Mouse (Mus musculus) gastrocnemius, postnatal 4 days (tissue): ENCODE measurements around the gene E030025P04Rik. TPM values are rescaled to one million over a fixed set of nuclear protein-coding genes. Genes with fewer than 3 reads are reported as not detected.

ENCODE experiments used
- DNase-seq, 2 experiments: peaks; one replicate each; pipeline ENCODE4 v3.0.0; 2021 to 2022; ENCODE audit warnings: low spot score in 2 of 2, mixed read lengths in 2 of 2
- total RNA-seq, 2 experiments: library from RNA; stranded (reverse); gene quantifications; 2 replicates each; pipeline ENCODE4 v1.2.3; 2021

The E030025P04Rik gene
- total RNA-seq, 2 experiments from 2014 or later: not detected

DNA sequence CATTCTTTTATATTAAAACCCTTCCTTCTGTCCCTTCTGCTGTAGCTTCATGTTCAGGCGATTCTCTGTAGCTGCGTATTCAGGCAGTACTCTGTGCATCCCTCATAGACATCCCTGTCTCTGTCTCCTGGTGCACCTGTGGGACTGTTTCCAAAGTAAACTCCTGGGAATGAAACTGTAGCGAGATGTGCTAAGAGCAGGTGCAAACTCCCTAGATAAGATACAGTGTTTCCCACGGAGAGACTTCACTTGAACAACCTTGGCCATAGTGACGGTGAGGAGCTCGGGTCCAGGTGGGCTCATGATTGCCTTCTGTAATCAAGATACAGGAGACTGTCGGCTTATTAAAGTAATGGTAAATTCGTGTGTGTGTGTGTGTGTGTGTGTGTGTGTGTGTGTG lies 41.5 kb downstream of the E030025P04Rik start:
- DNase-seq: no peak

DNA sequence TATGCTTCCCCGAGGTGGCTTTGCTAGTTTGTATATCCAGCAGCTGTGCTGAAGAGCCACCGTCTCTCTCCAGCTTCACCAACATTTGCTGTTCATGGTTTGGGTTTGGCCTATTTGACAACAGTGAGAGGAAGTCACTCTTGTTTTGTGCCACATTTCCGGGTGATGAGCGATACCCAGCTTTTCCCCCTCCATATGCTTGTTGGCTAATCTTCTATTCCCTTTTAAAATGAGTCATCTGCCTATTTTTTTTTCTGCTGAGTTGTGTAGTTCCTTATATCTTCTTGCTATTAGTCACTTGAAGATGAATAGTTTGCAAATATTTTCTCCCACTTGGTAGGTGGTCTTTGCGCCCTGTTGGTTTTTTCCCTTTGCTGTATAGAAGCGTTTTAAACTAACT lies 43.9 kb downstream of the E030025P04Rik start:
- no peak for DNase-seq

DNA sequence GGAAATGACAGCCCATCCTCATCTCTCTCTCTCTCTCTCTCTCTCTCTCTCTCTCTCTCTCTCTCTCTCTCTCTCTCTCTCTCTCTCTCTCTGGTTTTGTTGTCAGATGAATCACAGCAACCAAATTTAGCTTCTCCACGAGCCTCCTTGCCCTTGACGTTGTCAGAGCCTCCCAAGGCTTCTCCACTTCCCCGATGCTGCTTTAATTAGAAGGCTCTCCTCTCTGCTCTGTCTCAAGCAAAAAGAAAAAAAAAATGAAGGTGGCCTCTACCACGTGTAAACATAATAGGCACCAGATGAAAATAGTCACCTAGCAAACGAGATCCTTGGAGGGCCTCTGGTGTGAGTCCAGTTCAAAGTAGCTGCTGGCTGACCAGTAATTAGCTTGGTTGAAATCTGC lies 52.3 kb downstream of the E030025P04Rik start:
- no peak for DNase-seq

Other genes with a start within 250 kb of the E030025P04Rik start
- 10 to 100 TPM; 24.5 to 26.8 TPM for gene Axin2, start 224.0 kb downstream of the E030025P04Rik start, total RNA-seq
- gene Rgs9, start 153.8 kb upstream of the E030025P04Rik start, total RNA-seq: 1 to 10 TPM; 1.8 to 1.9 TPM
- 10 to 100 TPM; 47.3 to 54.5 TPM for gene Gna13, start 218.5 kb upstream of the E030025P04Rik start, total RNA-seq